Mouse (Mus musculus) Patski (cell line): ENCODE measurements around the gene Fam155a. TPM values are rescaled to one million over a fixed set of nuclear protein-coding genes. Genes with fewer than 3 reads are reported as not detected.

Experiments
- ATAC-seq: fragments of 100-300 bp; one replicate; pipeline ENCODE4 v1.8.0; 2021
- CTCF ChIA-PET: fragments of 350-600 bp; sonication (Branson Sonifier 250); formaldehyde crosslinking; loops from one replicate; lab custom pipeline; 2022; ENCODE audit warnings: inconsistent platforms; lab: Charles Lee
- POLR2A ChIA-PET: fragments of 350-600 bp; sonication (Branson Sonifier 250); formaldehyde crosslinking; loops from one replicate; lab custom pipeline; 2022; ENCODE audit warnings: antibody characterized with exemption, inconsistent platforms; lab: Charles Lee
- DNase-seq: peaks from one replicate; pipeline ENCODE4 v3.0.0-alpha.2; 2011; ENCODE audit warnings: low read depth, low spot score
- H3K27me3 ChIP-seq: fragments of 371-371 bp; one replicate; pipeline ENCODE4 v1.5.1; 2021
- CTCF ChIP-seq: fragments of 100-300 bp; IDR thresholded peaks from one replicate; pipeline ENCODE4 v1.5.1; 2021
- in situ Hi-C: fragments of 300-500 bp; cut with MboI; formaldehyde crosslinking; loops from 3 replicates; pipeline ENCODE4 v1.11.1; 2018; ENCODE audit warnings: low pct_unique_long_range_greater_than_20kb, mixed read lengths
- polyA plus RNA-seq: library from polyadenylated mRNA; unstranded; gene quantifications from one replicate; pipeline ENCODE4 v1.2.3, GENCODE M21; 2021

Gene Fam155a
- polyA plus RNA-seq, 1 experiment from 2014 or later = not detected

- no peaks in the 10 kb centered on the region for H3K27me3 ChIP-seq
- POLR2A ChIA-PET = no interaction called here
- in situ Hi-C loops = no loop called here
- ATAC-seq (no peak), DNase-seq (no peak)
- CTCF ChIA-PET = no interaction called here
- TF ChIP-seq CTCF = no peak
Measured at GRCm38 (mm10) chr8:9549199-9549598, 221.8 kb downstream of the Fam155a start.

GRCm38 (mm10) chr8:9547558-9547954 is 223.4 kb downstream of the Fam155a start:
- DNase-seq = no peak
- ChIA-PET POLR2A (no interaction called here), CTCF (no interaction called here)
- no peaks in the 10 kb centered on the region for H3K27me3 ChIP-seq
- in situ Hi-C loops = no loop called here
- no peak for TF ChIP-seq CTCF
- no peak for ATAC-seq

- POLR2A ChIA-PET = no interaction called here
- no peaks in the 10 kb centered on the region for H3K27me3 ChIP-seq
- ATAC-seq (no peak), DNase-seq (no peak)
- CTCF ChIA-PET = no interaction called here
- no peak for TF ChIP-seq CTCF
- in situ Hi-C loops = no loop called here
Measured at GRCm38 (mm10) chr8:9546919-9547557, 223.9 kb downstream of the Fam155a start.

GRCm38 (mm10) chr8:9546429-9546828 is 224.5 kb downstream of the Fam155a start:
- H3K27me3 ChIP-seq = no peaks in the 10 kb centered on the region
- TF ChIP-seq CTCF = no peak
- ATAC-seq (no peak), DNase-seq (no peak)
- CTCF ChIA-PET = no interaction called here
- in situ Hi-C loops = no loop called here
- POLR2A ChIA-PET = no interaction called here

- no peaks in the 10 kb centered on the region for H3K27me3 ChIP-seq
- ATAC-seq = no peak
- POLR2A ChIA-PET = no interaction called here
- in situ Hi-C loops = no loop called here
- CTCF ChIA-PET = no interaction called here
- no peak for TF ChIP-seq CTCF
- no peak for DNase-seq
Measured at GRCm38 (mm10) chr8:9545665-9546064, 225.3 kb downstream of the Fam155a start.

GRCm38 (mm10) chr8:9535730-9536372 is 235.1 kb downstream of the Fam155a start:
- in situ Hi-C loops = no loop called here
- ATAC-seq = no peak
- TF ChIP-seq CTCF = no peak
- CTCF ChIA-PET = no interaction called here
- DNase-seq = no peak
- H3K27me3 ChIP-seq = no peaks in the 10 kb centered on the region
- POLR2A ChIA-PET = no interaction called here

GRCm38 (mm10) chr8:9526515-9526914 is 244.4 kb downstream of the Fam155a start:
- in situ Hi-C loops = no loop called here
- POLR2A ChIA-PET = no interaction called here
- TF ChIP-seq CTCF = no peak
- no peak for DNase-seq
- no peak for ATAC-seq
- CTCF ChIA-PET = no interaction called here
- peaks cover 20% of the 10 kb centered on the region for H3K27me3 ChIP-seq

- ATAC-seq = no peak
- TF ChIP-seq CTCF = no peak
- POLR2A ChIA-PET = no interaction called here
- in situ Hi-C loops = no loop called here
- no peak for DNase-seq
- CTCF ChIA-PET = no interaction called here
- H3K27me3 ChIP-seq = no peaks in the 10 kb centered on the region
Measured at GRCm38 (mm10) chr8:9521577-9521976, 249.4 kb downstream of the Fam155a start.

- peaks cover 8% of the 10 kb centered on the region for H3K27me3 ChIP-seq
- in situ Hi-C loops = no loop called here
- ATAC-seq = no peak
- POLR2A ChIA-PET = no interaction called here
- CTCF ChIA-PET = no interaction called here
- no peak for TF ChIP-seq CTCF
- no peak for DNase-seq
Measured at GRCm38 (mm10) chr8:9500751-9501150, 270.2 kb downstream of the Fam155a start.

GRCm38 (mm10) chr8:9494225-9494598 is 276.7 kb downstream of the Fam155a start:
- ATAC-seq = no peak
- TF ChIP-seq CTCF = no peak
- in situ Hi-C loops = no loop called here
- POLR2A ChIA-PET = no interaction called here
- H3K27me3 ChIP-seq = peaks cover 3% of the 10 kb centered on the region
- DNase-seq = no peak
- CTCF ChIA-PET = no interaction called here

GRCm38 (mm10) chr8:9493557-9494224 is 277.3 kb downstream of the Fam155a start:
- ATAC-seq (no peak), DNase-seq (no peak)
- no peak for TF ChIP-seq CTCF
- H3K27me3 ChIP-seq = peaks cover 3% of the 10 kb centered on the region
- ChIA-PET POLR2A (no interaction called here), CTCF (no interaction called here)
- in situ Hi-C loops = no loop called here
